Mouse (Mus musculus): ENCODE data around the gene Rps24.

Rps24 gene

GRCm38 (mm10) chr14:24512527-24513161 is 25.7 kb downstream of the Rps24 start:
- no peak for DNase-seq

GRCm38 (mm10) chr14:24521597-24521996 is 34.7 kb downstream of the Rps24 start:
- DNase-seq = no peak

- no peak for DNase-seq
These were observed 38.2 kb downstream of the Rps24 start for GRCm38 (mm10) chr14:24525137-24525536.

GRCm38 (mm10) chr14:24525677-24526415 is 38.9 kb downstream of the Rps24 start:
- no peak for DNase-seq

GRCm38 (mm10) chr14:24526440-24526839 is 39.5 kb downstream of the Rps24 start:
- no peak for DNase-seq

GRCm38 (mm10) chr14:24530228-24530627 is 43.3 kb downstream of the Rps24 start:
- DNase-seq = peak; percentile 25

GRCm38 (mm10) chr14:24534865-24535545 is 48.1 kb downstream of the Rps24 start:
- DNase-seq = no peak

GRCm38 (mm10) chr14:24542901-24543300 is 56.0 kb downstream of the Rps24 start:
- no peak for DNase-seq

GRCm38 (mm10) chr14:24544057-24544456 is 57.1 kb downstream of the Rps24 start:
- peak; percentile 73 for DNase-seq
